Mouse (Mus musculus) A20 (cell line): ENCODE measurements around the gene Cyth1.
A peak's percentile ranks its signal among the peaks of the same experiment; 100 is the strongest.

Source experiments
- DNase-seq: peaks from one replicate; pipeline ENCODE4 v3.0.0-alpha.2; 2011; ENCODE audit warnings: low read depth, low spot score

The Cyth1 gene

DNA sequence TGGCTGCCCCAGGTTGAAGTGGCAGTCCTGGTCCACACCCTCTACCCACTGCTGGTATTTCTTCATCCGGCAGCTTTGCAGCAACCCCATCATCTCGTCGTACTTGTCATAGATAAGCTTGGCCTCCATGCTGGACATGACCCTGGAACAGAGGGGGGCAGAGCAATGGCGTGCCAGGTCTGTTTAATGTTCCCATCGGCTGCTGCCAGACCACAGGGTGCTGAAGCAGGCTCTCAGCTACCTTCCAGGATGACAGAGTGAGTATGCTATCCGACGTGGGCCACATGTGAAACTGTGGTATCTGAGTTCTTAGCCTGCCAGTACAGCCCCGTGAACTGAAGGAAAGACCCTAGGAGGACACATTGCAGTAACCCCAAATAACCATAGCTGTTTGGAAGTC is 129.6 kb downstream of the Cyth1 start:
- no peak for DNase-seq

DNA sequence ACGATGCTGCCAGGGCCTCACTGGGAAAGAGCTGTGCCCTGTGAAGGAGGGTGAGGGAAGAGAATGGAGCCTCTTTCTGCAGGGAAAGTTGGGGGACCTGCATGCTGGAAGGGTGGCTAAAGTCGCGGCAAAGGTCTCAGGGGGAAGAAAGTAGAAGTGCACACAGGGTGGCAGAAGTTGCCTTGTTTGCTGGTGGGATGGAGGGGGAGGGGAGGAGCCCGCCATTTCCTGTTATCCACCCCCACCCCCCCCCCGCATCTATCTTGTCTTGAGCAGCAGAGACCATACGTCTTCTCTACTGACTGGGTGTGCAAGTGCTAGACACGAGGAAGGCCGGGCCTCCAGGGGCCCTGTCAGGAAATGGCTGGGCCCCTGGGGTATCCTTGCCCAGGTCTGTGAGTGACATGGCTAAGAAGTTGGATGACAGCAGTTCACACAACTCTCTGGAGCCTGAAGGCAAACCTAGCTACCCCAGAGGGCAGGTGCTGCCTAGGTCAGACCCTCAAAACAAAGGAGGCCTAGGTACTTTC is 133.7 kb downstream of the Cyth1 start:
- no peak for DNase-seq

GRCm38 (mm10) chr11:118113516-118114205 is 134.7 kb downstream of the Cyth1 start:
- DNase-seq = no peak

DNA sequence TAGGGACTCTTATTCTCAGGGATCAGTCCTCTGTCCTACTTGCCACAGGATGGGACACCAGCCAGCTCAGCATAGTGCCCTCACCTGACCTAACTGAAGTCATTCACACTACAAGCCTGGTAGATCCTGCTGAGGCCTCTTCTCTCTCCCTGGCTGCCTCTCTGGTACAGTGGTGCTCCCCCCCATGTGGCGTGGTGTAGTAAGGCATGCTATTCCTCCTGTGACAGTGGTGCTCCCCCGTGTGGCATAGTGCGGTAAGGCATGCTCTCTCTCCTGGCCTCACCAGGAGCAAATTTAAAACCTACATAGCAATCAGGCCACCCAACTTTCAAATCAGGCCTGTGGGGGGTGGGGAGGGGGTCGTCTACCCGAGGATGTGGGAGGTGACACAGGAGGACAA is 144.4 kb downstream of the Cyth1 start:
- DNase-seq = peak; percentile 82

- DNase-seq = peak; percentile 5
Observed at GRCm38 (mm10) chr11:118103383-118103782, 145.0 kb downstream of the Cyth1 start.

GRCm38 (mm10) chr11:118102838-118103237 is 145.6 kb downstream of the Cyth1 start:
- DNase-seq = peak; percentile 87

GRCm38 (mm10) chr11:118101133-118101532 is 147.3 kb downstream of the Cyth1 start:
- DNase-seq = no peak

DNA sequence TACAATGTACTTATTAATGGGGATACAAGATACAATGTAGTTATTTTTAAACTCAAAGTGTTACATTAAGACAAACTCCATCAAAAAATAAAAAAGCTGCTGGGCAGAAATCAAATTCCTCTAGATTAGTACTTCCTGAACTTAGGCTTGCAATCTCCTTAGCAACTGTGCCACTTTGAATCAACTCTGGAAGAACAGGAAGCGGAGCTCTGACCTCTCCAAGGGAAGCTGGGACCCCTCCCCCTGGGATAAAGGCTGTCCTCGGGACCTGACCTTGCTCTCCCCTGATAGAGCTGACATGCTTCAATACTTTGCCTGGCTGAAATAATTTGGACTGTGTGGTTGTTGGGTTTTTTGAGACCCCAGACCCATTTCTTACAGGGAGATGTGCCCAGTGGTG is 151.7 kb downstream of the Cyth1 start:
- DNase-seq = no peak

GRCm38 (mm10) chr11:118095004-118095403 is 153.4 kb downstream of the Cyth1 start:
- DNase-seq = no peak

DNA sequence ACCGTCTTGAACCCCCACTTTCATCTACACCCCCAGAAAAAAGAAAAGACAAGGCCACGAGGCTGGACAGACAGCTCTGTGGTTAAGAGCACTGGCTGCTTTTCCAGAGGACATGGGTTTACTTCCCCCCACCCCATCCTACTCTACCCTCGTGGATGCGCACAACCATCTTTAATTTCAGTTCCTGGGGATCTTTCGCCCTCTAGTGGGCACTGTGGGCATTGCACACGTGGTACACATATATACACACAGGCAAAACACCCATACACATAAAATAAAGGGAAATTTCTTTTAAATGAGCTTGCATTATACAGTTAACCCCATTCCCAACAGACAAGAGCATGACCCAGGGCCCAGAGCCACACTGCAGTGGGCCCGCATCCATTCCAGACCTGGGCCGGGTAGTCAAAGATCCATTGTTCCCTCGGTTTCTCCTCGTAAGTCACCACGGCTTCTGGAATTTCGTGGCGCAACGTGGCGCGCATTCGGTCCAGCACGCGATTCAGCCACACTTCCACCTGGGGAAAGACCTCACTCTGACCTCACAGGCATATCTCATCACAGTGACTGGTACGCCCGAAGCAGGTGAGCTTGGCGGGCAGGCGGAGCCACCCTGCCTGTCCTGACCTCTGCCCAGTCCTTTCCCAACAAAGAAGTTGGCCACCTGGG is 157.3 kb downstream of the Cyth1 start:
- peak; percentile 38 for DNase-seq

DNA sequence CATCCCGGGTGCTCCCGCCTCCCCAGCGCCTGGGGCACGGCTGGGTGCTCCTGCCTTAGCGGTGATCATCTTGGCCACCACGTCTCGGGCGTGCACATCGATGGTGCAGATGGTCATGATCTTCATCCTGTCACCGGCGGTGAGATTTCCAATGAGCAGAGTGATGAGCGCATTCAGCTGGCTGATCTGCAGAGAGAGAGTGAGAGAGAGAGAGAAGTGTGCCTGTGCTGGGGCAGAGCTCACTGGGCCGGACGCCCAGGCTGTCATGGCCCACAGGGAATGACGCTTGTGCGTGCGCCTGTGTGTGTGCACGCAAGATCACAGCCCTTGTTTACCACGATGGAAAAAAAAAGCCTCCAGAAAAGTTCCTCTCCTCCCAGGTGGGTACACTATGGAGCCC is 159.5 kb downstream of the Cyth1 start:
- no peak for DNase-seq

- no peak for DNase-seq
Observed at GRCm38 (mm10) chr11:118085961-118086360, 162.4 kb downstream of the Cyth1 start.

GRCm38 (mm10) chr11:118085176-118085575 is 163.2 kb downstream of the Cyth1 start:
- no peak for DNase-seq

GRCm38 (mm10) chr11:118084266-118084665 is 164.1 kb downstream of the Cyth1 start:
- no peak for DNase-seq

- peak; percentile 55 for DNase-seq
Observed at GRCm38 (mm10) chr11:118083811-118084210, 164.6 kb downstream of the Cyth1 start.

- no peak for DNase-seq
Observed at GRCm38 (mm10) chr11:118082294-118082693, 166.1 kb downstream of the Cyth1 start.
